In genomic region chr8:83187363-83187962, GRCm38 (mm10) we compare ENCODE assay signal across 18 mouse cellular contexts. TPM values are rescaled to one million over a fixed set of nuclear protein-coding genes. Genes with fewer than 3 reads are reported as not detected.
DNase-seq lines count a peak whose midpoint lies in the region; ATAC-seq and TF ChIP-seq lines count a peak whose summit lies in the region.
"Had no signal": no experiment of that assay in that cellular context is flagged by ENCODE, and none has a peak within 500 bp of the region (broad histone marks: within the 10 kb centered on the region; RNA-seq: fewer than 3 reads in every experiment).

No protein-coding gene starts in this region.

- DNase-seq in forebrain, embryonic 10.5 days (ENCODE audit: extremely low spot score, low spot score), result no peak
- no peak for DNase-seq in limb, embryonic 14.5 days (ENCODE audit: low spot score)
- no peak for DNase-seq in limb, embryonic 10.5 days (ENCODE audit: low spot score)
- no peak for DNase-seq in left cerebral cortex, adult 11 months (ENCODE audit: low spot score)
- no peak for DNase-seq in cerebellum, postnatal 14 days
- DNase-seq: cerebellum, adult 9-10 months; heart, postnatal 36 days; kidney, postnatal 25 days; layer of hippocampus, adult 9-11 months; liver; lung, adult 18-20 months; right cerebral cortex, postnatal 4 days; thymus, postnatal 36 days had no signal

- peak overlapping the region; percentile 19; the same call in 1 of the 2 replicates for H3K27ac ChIP-seq in forebrain, embryonic 12.5 days
- no peak overlapping the region for H3K27ac ChIP-seq in forebrain, embryonic 10.5 days
- H3K27ac ChIP-seq in limb, embryonic 14.5 days (replicated peaks; ENCODE audit: low read depth, low read length), result no peak overlapping the region
- no peak overlapping the region for H3K27ac ChIP-seq in limb, embryonic 10.5 days
- H3K27ac ChIP-seq in hindbrain, embryonic 12.5 days, result no peak overlapping the region
- H3K27ac ChIP-seq in neural tube, embryonic 14.5 days (ENCODE audit: low read depth, low read length), result no peak overlapping the region

- no peaks in the 10 kb centered on the region for H3K9me3 ChIP-seq in forebrain, embryonic 12.5 days
- no peaks in the 10 kb centered on the region for H3K9me3 ChIP-seq in forebrain, embryonic 10.5 days
- H3K9me3 ChIP-seq in limb, embryonic 14.5 days (ENCODE audit: control insufficient read depth, low read length), result no peaks in the 10 kb centered on the region
- no peaks in the 10 kb centered on the region for H3K9me3 ChIP-seq in limb, embryonic 10.5 days (replicated peaks)
- no peaks in the 10 kb centered on the region for H3K9me3 ChIP-seq in hindbrain, embryonic 12.5 days (replicated peaks)
- no peaks in the 10 kb centered on the region for H3K9me3 ChIP-seq in neural tube, embryonic 14.5 days (ENCODE audit: control insufficient read depth, low read length)
- H3K9me3 ChIP-seq: heart, embryonic 12.5 days had no signal

- H3K4me2 ChIP-seq in forebrain, embryonic 12.5 days, result no peak overlapping the region
- H3K4me2 ChIP-seq in limb, embryonic 14.5 days (replicated peaks; ENCODE audit: low read depth, low read length, severe bottlenecking), result no peak overlapping the region
- H3K4me2 ChIP-seq in hindbrain, embryonic 12.5 days (replicated peaks), result no peak overlapping the region
- H3K4me2 ChIP-seq in neural tube, embryonic 14.5 days (ENCODE audit: low read depth, low read length), result no peak overlapping the region
- H3K4me2 ChIP-seq: heart, embryonic 12.5 days had no signal

- ATAC-seq in forebrain, embryonic 12.5 days (ENCODE audit: low FRiP score), result no peak
- 0 out of 2 replicates have a peak, but pooled peaks have one; percentile 26 for ATAC-seq in limb, embryonic 14.5 days (ENCODE audit: low FRiP score, low read depth)
- ATAC-seq in hindbrain, embryonic 12.5 days (ENCODE audit: low FRiP score), result peak; percentile 35; the same call in 1 of the 2 replicates
- peak; percentile 78 for ATAC-seq in neural tube, embryonic 14.5 days (ENCODE audit: low read depth)
- ATAC-seq: intestine, embryonic 16.5 days had no signal

- H3K27me3 ChIP-seq in forebrain, embryonic 12.5 days, result no peaks in the 10 kb centered on the region
- no peaks in the 10 kb centered on the region for H3K27me3 ChIP-seq in forebrain, embryonic 10.5 days (ENCODE audit: poor library complexity, severe bottlenecking)
- no peaks in the 10 kb centered on the region for H3K27me3 ChIP-seq in limb, embryonic 14.5 days (ENCODE audit: control insufficient read depth, insufficient read depth, low read length)
- H3K27me3 ChIP-seq in limb, embryonic 10.5 days (ENCODE audit: low read depth, poor library complexity, severe bottlenecking), result no peaks in the 10 kb centered on the region
- no peaks in the 10 kb centered on the region for H3K27me3 ChIP-seq in hindbrain, embryonic 12.5 days
- no peaks in the 10 kb centered on the region for H3K27me3 ChIP-seq in neural tube, embryonic 14.5 days (ENCODE audit: control insufficient read depth, insufficient read depth, low read length)
- H3K27me3 ChIP-seq: heart, embryonic 12.5 days had no signal

- H3K36me3 ChIP-seq in forebrain, embryonic 12.5 days (replicated peaks), result no peaks in the 10 kb centered on the region
- H3K36me3 ChIP-seq in forebrain, embryonic 10.5 days (replicated peaks), result no peaks in the 10 kb centered on the region
- H3K36me3 ChIP-seq in limb, embryonic 14.5 days (ENCODE audit: control insufficient read depth, insufficient read depth, low read length), result no peaks in the 10 kb centered on the region
- no peaks in the 10 kb centered on the region for H3K36me3 ChIP-seq in limb, embryonic 10.5 days
- H3K36me3 ChIP-seq in hindbrain, embryonic 12.5 days, result no peaks in the 10 kb centered on the region
- H3K36me3 ChIP-seq in neural tube, embryonic 14.5 days (ENCODE audit: control insufficient read depth, insufficient read depth, low read length), result no peaks in the 10 kb centered on the region
- H3K36me3 ChIP-seq: heart, embryonic 12.5 days had no signal

- no peak overlapping the region for H3K4me3 ChIP-seq in forebrain, embryonic 12.5 days (replicated peaks)
- H3K4me3 ChIP-seq in forebrain, embryonic 10.5 days, result no peak overlapping the region
- no peak overlapping the region for H3K4me3 ChIP-seq in limb, embryonic 14.5 days (replicated peaks; ENCODE audit: low read length)
- no peak overlapping the region for H3K4me3 ChIP-seq in limb, embryonic 10.5 days
- H3K4me3 ChIP-seq in hindbrain, embryonic 12.5 days, result no peak overlapping the region
- no peak overlapping the region for H3K4me3 ChIP-seq in neural tube, embryonic 14.5 days (ENCODE audit: low read depth, low read length)
- H3K4me3 ChIP-seq: heart, embryonic 12.5 days had no signal

- peaks cover 23% of the 10 kb centered on the region for H3K4me1 ChIP-seq in forebrain, embryonic 12.5 days
- peaks cover 18% of the 10 kb centered on the region for H3K4me1 ChIP-seq in forebrain, embryonic 10.5 days
- peaks cover 6% of the 10 kb centered on the region for H3K4me1 ChIP-seq in limb, embryonic 14.5 days (ENCODE audit: control insufficient read depth, insufficient read depth, low read length)
- H3K4me1 ChIP-seq in limb, embryonic 10.5 days, result no peaks in the 10 kb centered on the region
- H3K4me1 ChIP-seq in hindbrain, embryonic 12.5 days, result peaks cover 7% of the 10 kb centered on the region
- peaks cover 7% of the 10 kb centered on the region; the same call in 1 of the 2 replicates for H3K4me1 ChIP-seq in neural tube, embryonic 14.5 days (ENCODE audit: control insufficient read depth, insufficient read depth, low read length)

- WGBS in forebrain, embryonic 12.5 days, result 85% methylated on average over 10 of the region's 10 CpGs
- WGBS in forebrain, embryonic 10.5 days, result 91% methylated on average over 10 of the region's 10 CpGs
- WGBS in limb, embryonic 14.5 days, result 88% methylated on average over 10 of the region's 10 CpGs
- 94% methylated on average over 10 of the region's 10 CpGs for WGBS in limb, embryonic 10.5 days
- 84% methylated on average over 10 of the region's 10 CpGs for WGBS in hindbrain, embryonic 12.5 days
- WGBS in neural tube, embryonic 14.5 days, result 56% methylated on average over 10 of the region's 10 CpGs

- no peak overlapping the region for H3K9ac ChIP-seq in forebrain, embryonic 12.5 days
- H3K9ac ChIP-seq in limb, embryonic 14.5 days (ENCODE audit: low read depth, low read length, severe bottlenecking), result no peak overlapping the region
- no peak overlapping the region for H3K9ac ChIP-seq in hindbrain, embryonic 12.5 days
- H3K9ac ChIP-seq in neural tube, embryonic 14.5 days (replicated peaks; ENCODE audit: low read depth, low read length), result no peak overlapping the region
- H3K9ac ChIP-seq: heart, embryonic 12.5 days had no signal

- no peak for TF ChIP-seq POLR2A in limb, embryonic 14.5 days (IDR thresholded peaks at IDR 0.05; ENCODE audit: borderline replicate concordance, extremely low read depth, insufficient read depth, insufficient read length)

RNA-seq across cellular contexts. Expression of gene Gm10645, which starts 21.5 kb away (rescaled TPM):
- 5.5 and 6.2 TPM in 2 replicates for polyA plus RNA-seq in forebrain, embryonic 12.5 days (2016; fragmentation: Nextera tagmentation; extraction: Ambion mirVana)
- polyA plus RNA-seq in forebrain, embryonic 10.5 days (2016; fragmentation: Nextera tagmentation; extraction: Ambion mirVana), result 1.4 and 2.3 TPM in 2 replicates
- 0.67 and 0.84 TPM in 2 replicates for polyA plus RNA-seq in limb, embryonic 14.5 days (2012; rRNA removed)
- 1.2 and 1.9 TPM in 2 replicates for polyA plus RNA-seq in limb, embryonic 14.5 days (2014; fragmentation: Nextera tagmentation; extraction: Ambion mirVana)
- 0.60 and 1.3 TPM in 2 replicates for polyA plus RNA-seq in limb, embryonic 10.5 days (2016; fragmentation: Nextera tagmentation; extraction: Ambion mirVana)
- 7.5 and 7.9 TPM in 2 replicates for polyA plus RNA-seq in hindbrain, embryonic 12.5 days (2016; fragmentation: Nextera tagmentation; extraction: Ambion mirVana)
- polyA plus RNA-seq in neural tube, embryonic 14.5 days (2014; fragmentation: Nextera tagmentation; extraction: Ambion mirVana), result 9.8 and 14.2 TPM in 2 replicates

RNA-seq across cellular contexts. Expression of gene Tbc1d9, which starts 22.3 kb away (rescaled TPM):
- 11.6 and 12.7 TPM in 2 replicates for polyA plus RNA-seq in forebrain, embryonic 12.5 days (2016; fragmentation: Nextera tagmentation; extraction: Ambion mirVana)
- 2.4 and 3.6 TPM in 2 replicates for polyA plus RNA-seq in forebrain, embryonic 10.5 days (2016; fragmentation: Nextera tagmentation; extraction: Ambion mirVana)
- 5.2 and 5.7 TPM in 2 replicates for polyA plus RNA-seq in limb, embryonic 14.5 days (2012; rRNA removed)
- polyA plus RNA-seq in limb, embryonic 14.5 days (2014; fragmentation: Nextera tagmentation; extraction: Ambion mirVana), result 1.3 and 1.9 TPM in 2 replicates
- polyA plus RNA-seq in limb, embryonic 10.5 days (2016; fragmentation: Nextera tagmentation; extraction: Ambion mirVana), result 1.1 and 1.7 TPM in 2 replicates
- polyA plus RNA-seq in hindbrain, embryonic 12.5 days (2016; fragmentation: Nextera tagmentation; extraction: Ambion mirVana), result 14.8 and 16.3 TPM in 2 replicates
- 19.0 and 19.7 TPM in 2 replicates for polyA plus RNA-seq in neural tube, embryonic 14.5 days (2014; fragmentation: Nextera tagmentation; extraction: Ambion mirVana)
